Mouse (Mus musculus): ENCODE data around the gene Usp4. TPM values are rescaled to one million over a fixed set of nuclear protein-coding genes. Genes with fewer than 3 reads are reported as not detected.

Gene Usp4
- polyA plus RNA-seq, 1 experiment: 104 TPM

DNA sequence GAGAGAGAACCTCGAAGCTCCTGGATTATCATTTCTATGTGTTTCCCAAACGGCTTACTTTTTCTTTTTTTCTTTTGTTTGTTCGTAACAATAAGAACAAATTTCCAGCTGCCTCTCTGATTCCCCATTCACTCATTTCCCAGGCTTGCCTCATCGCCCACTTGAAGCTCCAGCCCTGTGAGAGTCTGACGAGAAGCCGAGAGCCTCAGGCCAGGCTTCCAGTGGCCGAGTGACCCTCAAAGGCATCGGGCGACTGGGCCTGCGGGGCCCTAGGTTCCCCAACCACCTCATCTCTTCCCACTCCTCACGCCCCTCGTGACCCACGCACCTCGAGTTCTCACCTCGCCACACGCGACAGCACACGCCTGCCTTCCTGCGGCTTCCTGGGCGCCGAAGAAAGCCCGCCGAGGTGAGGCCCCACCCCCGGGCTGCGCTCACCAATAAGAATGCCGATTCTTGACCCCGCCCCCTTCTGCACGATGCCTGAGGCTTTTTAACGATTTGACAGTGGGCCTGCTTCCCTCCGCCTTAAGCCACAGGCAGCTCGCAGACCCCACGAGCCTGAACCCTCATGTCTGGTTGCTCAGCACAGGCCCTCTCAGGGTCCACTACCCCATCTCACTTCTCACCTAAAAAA lies 83.9 kb downstream of the Usp4 start:
- Histone ChIP-seq H3K27ac (ENCODE audit: insufficient read depth, low read length) (no peak overlapping the region), H3K4me1 (ENCODE audit: control insufficient read depth, insufficient read depth, low read length) (no peaks in the 10 kb centered on the region), H3K27me3 (ENCODE audit: control insufficient read depth, insufficient read depth, low read length) (no peaks in the 10 kb centered on the region), H3K4me3 (replicated peaks; ENCODE audit: insufficient read depth, low read depth, low read length) (no peak overlapping the region)
- 55% methylated on average over 32 of the region's 32 CpGs for WGBS
- TF ChIP-seq POLR2A (IDR thresholded peaks at IDR 0.05; ENCODE audit: borderline replicate concordance, insufficient read depth, low read length) (no peak), CTCF (IDR thresholded peaks at IDR 0.05; ENCODE audit: borderline replicate concordance, insufficient read depth, low read depth, low read length) (no peak)
- DNase-seq: no peak

DNA sequence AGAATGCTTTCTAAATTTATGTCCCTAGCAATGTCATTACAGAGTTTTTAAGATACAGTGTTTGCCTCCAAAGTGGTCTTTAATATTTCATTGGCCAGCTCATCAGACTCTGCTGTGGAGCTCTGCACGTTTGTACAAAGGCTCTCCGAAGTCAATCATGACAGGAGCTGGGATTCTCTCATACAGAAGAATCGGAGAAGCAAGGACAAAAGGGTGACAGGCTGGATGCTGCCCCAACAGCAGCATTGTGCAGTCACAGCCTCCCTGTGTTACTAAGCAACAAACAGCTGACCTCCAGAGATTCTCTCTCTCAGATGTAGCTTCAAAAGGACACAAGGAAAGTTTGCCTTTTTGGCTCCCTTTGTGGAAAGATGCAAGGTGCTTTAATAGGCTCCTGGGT lies 88.5 kb downstream of the Usp4 start, which contains the start of gene BC048562:
Gene BC048562, plus strand, starts transcription at position 301 of the 400 bp plus-strand sequence.
- Histone ChIP-seq H3K27me3 (ENCODE audit: control insufficient read depth, insufficient read depth, low read length) (no peaks in the 10 kb centered on the region), H3K27ac (ENCODE audit: insufficient read depth, low read length) (no peak within 1 kb of the TSS), H3K4me1 (ENCODE audit: control insufficient read depth, insufficient read depth, low read length) (no peaks in the 10 kb centered on the region), H3K4me3 (replicated peaks; ENCODE audit: insufficient read depth, low read depth, low read length) (no peak within 1 kb of the TSS)
- no peak for DNase-seq
- 28% methylated on average over 3 of the region's 3 CpGs for WGBS
- no peak for TF ChIP-seq CTCF (IDR thresholded peaks at IDR 0.05; ENCODE audit: borderline replicate concordance, insufficient read depth, low read depth, low read length)
- no peak for TF ChIP-seq POLR2A (IDR thresholded peaks at IDR 0.05; ENCODE audit: borderline replicate concordance, insufficient read depth, low read length)

DNA sequence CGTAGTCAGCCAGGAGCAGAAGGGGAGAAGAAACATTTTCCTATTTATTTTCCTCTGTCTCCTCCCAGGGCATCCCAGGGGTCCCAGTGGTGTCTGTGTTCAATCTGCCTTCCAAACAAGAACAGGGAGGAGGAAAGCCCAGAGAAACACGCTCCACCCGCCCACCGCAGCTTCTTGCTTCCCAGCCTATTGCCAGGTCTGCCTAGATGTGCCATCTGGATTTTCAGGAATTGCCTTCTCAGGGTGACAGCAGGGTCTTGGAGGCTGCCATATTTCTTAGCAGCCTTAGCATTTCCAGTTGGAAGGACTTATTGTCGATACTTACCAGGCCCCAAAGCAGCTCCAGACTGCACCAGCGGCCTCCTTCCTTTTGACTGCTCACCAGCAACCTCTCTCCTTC lies 91.5 kb downstream of the Usp4 start:
- 37% methylated on average over 6 of the region's 6 CpGs for WGBS
- H3K27me3 ChIP-seq (ENCODE audit: control insufficient read depth, insufficient read depth, low read length): no peaks in the 10 kb centered on the region
- H3K4me3 ChIP-seq (replicated peaks; ENCODE audit: insufficient read depth, low read depth, low read length): no peak overlapping the region
- H3K27ac ChIP-seq (ENCODE audit: insufficient read depth, low read length): no peak overlapping the region
- H3K4me1 ChIP-seq (ENCODE audit: control insufficient read depth, insufficient read depth, low read length): no peaks in the 10 kb centered on the region
- TF ChIP-seq POLR2A (IDR thresholded peaks at IDR 0.05; ENCODE audit: borderline replicate concordance, insufficient read depth, low read length) (no peak), CTCF (IDR thresholded peaks at IDR 0.05; ENCODE audit: borderline replicate concordance, insufficient read depth, low read depth, low read length) (no peak)
- no peak for DNase-seq

DNA sequence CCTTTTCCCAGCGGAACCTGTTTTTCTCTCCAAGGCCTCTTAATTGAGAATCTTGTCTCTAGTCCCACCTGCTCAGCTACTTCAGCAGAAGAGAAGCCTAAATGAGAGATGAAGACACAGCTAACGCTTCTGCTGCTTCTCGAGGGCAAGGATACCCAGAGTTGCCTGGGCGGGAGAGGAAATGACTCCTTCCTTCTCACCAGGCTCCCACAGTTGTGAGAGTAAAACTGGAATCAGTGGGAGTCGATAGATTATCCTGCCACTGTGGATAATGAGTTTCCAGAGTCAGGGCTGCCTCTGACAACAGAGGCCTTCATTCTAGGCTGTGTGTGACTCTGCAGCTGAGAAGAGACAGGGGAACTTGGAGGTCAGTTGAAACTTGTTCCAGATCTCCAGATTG lies 92.8 kb downstream of the Usp4 start:
- H3K4me3 ChIP-seq (replicated peaks; ENCODE audit: insufficient read depth, low read depth, low read length): no peak overlapping the region
- WGBS: 82% methylated on average over 5 of the region's 5 CpGs
- no peaks in the 10 kb centered on the region for H3K27me3 ChIP-seq (ENCODE audit: control insufficient read depth, insufficient read depth, low read length)
- H3K4me1 ChIP-seq (ENCODE audit: control insufficient read depth, insufficient read depth, low read length): no peaks in the 10 kb centered on the region
- no peak for DNase-seq
- no peak overlapping the region for H3K27ac ChIP-seq (ENCODE audit: insufficient read depth, low read length)
- TF ChIP-seq POLR2A (IDR thresholded peaks at IDR 0.05; ENCODE audit: borderline replicate concordance, insufficient read depth, low read length) (no peak), CTCF (IDR thresholded peaks at IDR 0.05; ENCODE audit: borderline replicate concordance, insufficient read depth, low read depth, low read length) (no peak)

DNA sequence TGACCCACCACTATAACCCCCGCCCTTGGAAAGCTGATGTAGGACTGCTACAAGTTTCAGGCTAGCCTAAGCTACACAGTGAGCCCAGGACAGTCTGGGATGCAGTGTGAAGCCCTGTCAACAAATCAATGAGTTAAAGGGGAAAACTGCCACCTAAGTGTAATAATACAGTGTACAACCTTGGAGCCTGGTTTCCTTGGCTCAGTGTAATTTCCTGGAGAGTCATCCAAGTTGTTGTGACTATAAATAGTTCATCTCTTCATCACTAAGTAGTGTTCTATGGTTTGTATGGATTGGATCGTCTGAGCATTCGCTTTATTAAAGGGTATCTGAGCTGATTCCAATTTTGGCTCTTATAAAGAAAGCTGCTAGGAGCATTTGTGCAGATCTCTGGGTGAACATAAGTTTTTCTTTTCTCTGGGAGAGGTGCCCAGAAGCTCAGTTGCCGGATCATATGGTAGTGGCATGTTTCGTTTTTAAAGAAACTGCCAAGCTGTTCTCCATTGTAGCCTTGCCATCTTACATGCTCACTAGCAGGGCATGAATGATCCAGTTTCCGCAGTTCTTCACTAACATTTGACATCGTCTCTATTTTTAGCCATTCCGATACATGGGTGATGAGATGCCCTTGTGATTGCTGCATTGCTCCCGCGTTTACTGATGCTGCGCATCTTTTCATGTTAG lies 93.7 kb downstream of the Usp4 start:
- Histone ChIP-seq H3K27ac (ENCODE audit: insufficient read depth, low read length) (no peak overlapping the region), H3K4me3 (replicated peaks; ENCODE audit: insufficient read depth, low read depth, low read length) (no peak overlapping the region), H3K27me3 (ENCODE audit: control insufficient read depth, insufficient read depth, low read length) (no peaks in the 10 kb centered on the region), H3K4me1 (ENCODE audit: control insufficient read depth, insufficient read depth, low read length) (no peaks in the 10 kb centered on the region)
- 22% methylated on average over 11 of the region's 11 CpGs for WGBS
- TF ChIP-seq CTCF (IDR thresholded peaks at IDR 0.05; ENCODE audit: borderline replicate concordance, insufficient read depth, low read depth, low read length): no peak
- no peak for TF ChIP-seq POLR2A (IDR thresholded peaks at IDR 0.05; ENCODE audit: borderline replicate concordance, insufficient read depth, low read length)
- peak in 1 of 2 experiments; percentile 49 for DNase-seq

Other genes starting within 250 kb of the Usp4 start
- gene Bsn, start 157.5 kb upstream of the Usp4 start, polyA plus RNA-seq (2012; rRNA removed): 70.0 and 77.6 TPM in 2 replicates
- 33.8 and 38.6 TPM in 2 replicates for gene Dag1, start 83.9 kb upstream of the Usp4 start, polyA plus RNA-seq (2012; rRNA removed)
- gene Nicn1, start 57.4 kb upstream of the Usp4 start, polyA plus RNA-seq (2012; rRNA removed): 94.1 and 97.5 TPM in 2 replicates
- gene Amt, start 51.0 kb upstream of the Usp4 start, polyA plus RNA-seq (2012; rRNA removed): 63.2 and 64.2 TPM in 2 replicates
- 198 and 201 TPM in 2 replicates for gene Rhoa, start 41.7 kb upstream of the Usp4 start, polyA plus RNA-seq (2012; rRNA removed)
- gene Tcta, start 41.7 kb upstream of the Usp4 start, polyA plus RNA-seq (2012; rRNA removed): 55.2 and 58.9 TPM in 2 replicates
- 247 and 249 TPM in 2 replicates for gene Gpx1, start 8.9 kb upstream of the Usp4 start, polyA plus RNA-seq (2012; rRNA removed)
- 1.3 and 1.7 TPM in 2 replicates for gene 1700102P08Rik, start 45.0 kb downstream of the Usp4 start, polyA plus RNA-seq (2012; rRNA removed)
- 0.13 and 0.17 TPM in 2 replicates for gene Ccdc36, start 80.6 kb downstream of the Usp4 start, polyA plus RNA-seq (2012; rRNA removed)
- gene BC048562, start 88.6 kb downstream of the Usp4 start, polyA plus RNA-seq (2012; rRNA removed): not detected in 2 replicates
- 23.4 and 27.6 TPM in 2 replicates for gene Ccdc71, start 112.7 kb downstream of the Usp4 start, polyA plus RNA-seq (2012; rRNA removed)
- 36.2 and 47.1 TPM in 2 replicates for gene Klhdc8b, start 113.7 kb downstream of the Usp4 start, polyA plus RNA-seq (2012; rRNA removed)
- gene Lamb2, start 131.9 kb downstream of the Usp4 start, polyA plus RNA-seq (2012; rRNA removed): 31.0 and 34.2 TPM in 2 replicates
- gene Usp19, start 142.7 kb downstream of the Usp4 start, polyA plus RNA-seq (2012; rRNA removed): 192 and 212 TPM in 2 replicates
- gene Qars, start 159.9 kb downstream of the Usp4 start, polyA plus RNA-seq (2012; rRNA removed): 99.4 and 107 TPM in 2 replicates
- gene Qrich1, start 169.0 kb downstream of the Usp4 start, polyA plus RNA-seq (2012; rRNA removed): 117 and 124 TPM in 2 replicates
- gene Impdh2, start 212.4 kb downstream of the Usp4 start, polyA plus RNA-seq (2012; rRNA removed): 70.6 and 76.9 TPM in 2 replicates
- gene Ndufaf3, start 219.6 kb downstream of the Usp4 start, polyA plus RNA-seq (2012; rRNA removed): 63.0 and 69.3 TPM in 2 replicates
- gene Dalrd3, start 222.0 kb downstream of the Usp4 start, polyA plus RNA-seq (2012; rRNA removed): 215 and 239 TPM in 2 replicates
- gene Wdr6, start 230.9 kb downstream of the Usp4 start, polyA plus RNA-seq (2012; rRNA removed): 97.4 and 107 TPM in 2 replicates
- 102 and 105 TPM in 2 replicates for gene P4htm, start 249.8 kb downstream of the Usp4 start, polyA plus RNA-seq (2012; rRNA removed)